Mouse (Mus musculus) ES-Bruce4 (cell line): Measurements from ENCODE around the gene Tgfa. TPM values are rescaled to one million over a fixed set of nuclear protein-coding genes. Genes with fewer than 3 reads are reported as not detected.

Experiments
- H3K27ac ChIP-seq: 2 replicates; pipeline ENCODE4 v1.5.1; 2012; ENCODE audit warnings: low read length, inconsistent platforms; ENCODE audit not compliant: insufficient read depth
- H3K27me3 ChIP-seq: 2 replicates; pipeline ENCODE4 v1.6.1; 2012; ENCODE audit warnings: mild to moderate bottlenecking, low read length, inconsistent platforms; ENCODE audit not compliant: control insufficient read depth, poor library complexity, insufficient read depth, severe bottlenecking
- H3K36me3 ChIP-seq: 2 replicates; pipeline ENCODE4 v1.6.1; 2012; ENCODE audit warnings: inconsistent platforms, mild to moderate bottlenecking, low read length, moderate library complexity; ENCODE audit not compliant: control insufficient read depth, poor library complexity, insufficient read depth, severe bottlenecking
- H3K4me1 ChIP-seq: one replicate; pipeline ENCODE4 v1.8.1; 2011; ENCODE audit warnings: low read length; ENCODE audit not compliant: control insufficient read depth, insufficient read depth
- H3K4me3 ChIP-seq: 2 replicates; pipeline ENCODE4 v1.5.1; 2011; ENCODE audit warnings: low read depth, mild to moderate bottlenecking, low read length
- H3K9ac ChIP-seq: 2 replicates; pipeline ENCODE4 v1.6.1; 2012; ENCODE audit warnings: low read depth, mild to moderate bottlenecking, inconsistent platforms; ENCODE audit not compliant: poor library complexity, severe bottlenecking
- H3K9me3 ChIP-seq: replicated peaks from 2 replicates; pipeline ENCODE4 v1.6.1; 2012; ENCODE audit warnings: mild to moderate bottlenecking, low read length, inconsistent platforms; ENCODE audit not compliant: control insufficient read depth, poor library complexity, insufficient read depth, severe bottlenecking
- CTCF ChIP-seq: IDR thresholded peaks from one replicate; pipeline ENCODE4 v1.8.1; 2011; ENCODE audit warnings: low read depth, low read length
- EP300 ChIP-seq: IDR thresholded peaks from 2 replicates; pipeline ENCODE4 v1.6.1; 2011; ENCODE audit warnings: low read depth, low read length; ENCODE audit not compliant: insufficient read depth
- POLR2A ChIP-seq: IDR thresholded peaks from one replicate; pipeline ENCODE4 v1.8.1; 2011; ENCODE audit warnings: low read length; ENCODE audit not compliant: insufficient read depth
- polyA plus RNA-seq: library from polyadenylated mRNA; stranded (reverse); fragments of >200 nt; gene quantifications from 2 replicates; pipeline ENCODE4 v1.2.4, GENCODE M21; 2011; ENCODE audit warnings: low read depth; ENCODE audit not compliant: missing spikeins, insufficient read depth, insufficient read length

Tgfa gene
- polyA plus RNA-seq, 1 experiment: 7.4 TPM

GRCm38 (mm10) chr6:86250236-86250635 lies 55.2 kb downstream of the Tgfa start:
- H3K9ac ChIP-seq: no peak overlapping the region
- H3K27ac ChIP-seq: no peak overlapping the region
- H3K4me3 ChIP-seq: no peak overlapping the region
- no peaks in the 10 kb centered on the region for H3K9me3 ChIP-seq
- TF ChIP-seq EP300 (no peak), CTCF (no peak), POLR2A (no peak)
- H3K4me1 ChIP-seq: no peaks in the 10 kb centered on the region
- no peaks in the 10 kb centered on the region for H3K36me3 ChIP-seq
- H3K27me3 ChIP-seq: no peaks in the 10 kb centered on the region

GRCm38 (mm10) chr6:86250830-86251229 lies 55.8 kb downstream of the Tgfa start:
- Histone ChIP-seq H3K27ac (no peak overlapping the region), H3K4me3 (no peak overlapping the region)

GRCm38 (mm10) chr6:86252176-86253125 lies 57.4 kb downstream of the Tgfa start:
- Histone ChIP-seq H3K9me3 (no peaks in the 10 kb centered on the region), H3K9ac (no peak overlapping the region), H3K27me3 (no peaks in the 10 kb centered on the region), H3K27ac (no peak overlapping the region), H3K4me3 (no peak overlapping the region), H3K36me3 (no peaks in the 10 kb centered on the region), H3K4me1 (no peaks in the 10 kb centered on the region)
- TF ChIP-seq CTCF: no peak
- TF ChIP-seq EP300: no peak
- TF ChIP-seq POLR2A: no peak

More at GRCm38 (mm10) chr6:86250830-86251229, 55.8 kb downstream of the Tgfa start:
- Histone ChIP-seq H3K4me1 (no peaks in the 10 kb centered on the region), H3K9me3 (no peaks in the 10 kb centered on the region), H3K27me3 (no peaks in the 10 kb centered on the region), H3K9ac (no peak overlapping the region), H3K36me3 (no peaks in the 10 kb centered on the region)
- TF ChIP-seq POLR2A (no peak), CTCF (no peak), EP300 (no peak)

GRCm38 (mm10) chr6:86255899-86256298 lies 60.9 kb downstream of the Tgfa start:
- Histone ChIP-seq H3K4me1 (peaks cover 2% of the 10 kb centered on the region), H3K9me3 (no peaks in the 10 kb centered on the region), H3K9ac (no peak overlapping the region), H3K27ac (no peak overlapping the region), H3K4me3 (no peak overlapping the region), H3K27me3 (no peaks in the 10 kb centered on the region), H3K36me3 (no peaks in the 10 kb centered on the region)
- TF ChIP-seq POLR2A: no peak
- no peak for TF ChIP-seq EP300
- TF ChIP-seq CTCF: no peak

- no peak overlapping the region for H3K27ac ChIP-seq
- H3K4me1 ChIP-seq: peaks cover 2% of the 10 kb centered on the region
- TF ChIP-seq EP300 (no peak), CTCF (no peak), POLR2A (no peak)
- no peaks in the 10 kb centered on the region for H3K27me3 ChIP-seq
- no peaks in the 10 kb centered on the region for H3K36me3 ChIP-seq
- no peaks in the 10 kb centered on the region for H3K9me3 ChIP-seq
- H3K9ac ChIP-seq: no peak overlapping the region
- no peak overlapping the region for H3K4me3 ChIP-seq
These were observed 64.2 kb downstream of the Tgfa start for GRCm38 (mm10) chr6:86259242-86259641.
